Mouse (Mus musculus): Measurements from ENCODE around the gene Cbll1. TPM values are rescaled to one million over a fixed set of nuclear protein-coding genes. Genes with fewer than 3 reads are reported as not detected.

The Cbll1 gene
- polyA plus RNA-seq, 1 experiment = 7.3 TPM

DNA sequence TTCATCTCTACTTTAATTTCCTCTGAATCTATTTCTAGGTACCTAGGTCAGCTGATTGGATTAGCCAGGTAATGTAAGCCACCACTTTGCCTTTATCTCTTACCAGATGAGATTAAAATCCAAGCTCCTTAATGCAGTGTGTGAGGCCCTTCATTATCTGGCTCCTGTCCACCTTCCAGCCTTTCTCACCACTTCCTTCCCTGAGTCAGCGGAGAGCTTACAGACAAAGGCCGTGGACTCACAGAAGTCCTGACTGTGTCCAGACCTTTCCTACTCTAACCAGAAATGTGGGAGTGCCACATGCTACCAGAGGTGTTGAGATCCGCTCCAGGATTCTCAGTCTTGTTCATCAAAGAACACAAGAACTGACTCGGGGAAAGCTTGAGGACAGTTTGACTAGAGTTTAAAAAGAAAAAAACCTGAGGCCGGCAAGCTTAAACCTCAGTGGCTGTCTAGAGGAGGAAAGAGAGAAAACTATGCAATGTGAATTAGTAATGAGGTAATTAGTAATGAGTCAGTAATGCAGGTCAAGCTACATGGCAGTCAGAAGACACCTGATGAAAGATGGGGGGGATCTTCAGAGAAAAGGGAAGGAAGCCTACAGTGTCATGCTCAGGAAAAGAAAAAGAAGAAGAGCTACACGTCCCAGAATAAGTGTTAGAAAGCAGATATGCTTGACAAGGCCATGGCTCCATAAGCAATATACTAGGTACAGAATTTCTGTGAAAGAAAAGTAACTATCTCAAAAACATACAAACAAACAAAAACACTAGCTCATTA is 14.5 kb upstream of the Cbll1 start:
- Histone ChIP-seq H3K27me3 (replicated peaks; ENCODE audit: control insufficient read depth, insufficient read depth, low read length) (no peaks in the 10 kb centered on the region), H3K27ac (ENCODE audit: insufficient read depth, low read depth, low read length) (no peak overlapping the region), H3K4me1 (ENCODE audit: control insufficient read depth, insufficient read depth, low read length) (no peaks in the 10 kb centered on the region), H3K36me3 (ENCODE audit: control insufficient read depth, insufficient read depth, low read length) (no peaks in the 10 kb centered on the region), H3K4me3 (ENCODE audit: insufficient read depth, low read depth, low read length) (no peak overlapping the region)
- WGBS = 55% methylated on average over 6 of the region's 6 CpGs
- no peak for DNase-seq
- no peak for TF ChIP-seq CTCF (conservative IDR thresholded peaks at IDR 0.05; ENCODE audit: insufficient read depth, insufficient read length, low read depth, low read length)
- TF ChIP-seq POLR2A (IDR thresholded peaks at IDR 0.05; ENCODE audit: low read depth, low read length) = no peak

DNA sequence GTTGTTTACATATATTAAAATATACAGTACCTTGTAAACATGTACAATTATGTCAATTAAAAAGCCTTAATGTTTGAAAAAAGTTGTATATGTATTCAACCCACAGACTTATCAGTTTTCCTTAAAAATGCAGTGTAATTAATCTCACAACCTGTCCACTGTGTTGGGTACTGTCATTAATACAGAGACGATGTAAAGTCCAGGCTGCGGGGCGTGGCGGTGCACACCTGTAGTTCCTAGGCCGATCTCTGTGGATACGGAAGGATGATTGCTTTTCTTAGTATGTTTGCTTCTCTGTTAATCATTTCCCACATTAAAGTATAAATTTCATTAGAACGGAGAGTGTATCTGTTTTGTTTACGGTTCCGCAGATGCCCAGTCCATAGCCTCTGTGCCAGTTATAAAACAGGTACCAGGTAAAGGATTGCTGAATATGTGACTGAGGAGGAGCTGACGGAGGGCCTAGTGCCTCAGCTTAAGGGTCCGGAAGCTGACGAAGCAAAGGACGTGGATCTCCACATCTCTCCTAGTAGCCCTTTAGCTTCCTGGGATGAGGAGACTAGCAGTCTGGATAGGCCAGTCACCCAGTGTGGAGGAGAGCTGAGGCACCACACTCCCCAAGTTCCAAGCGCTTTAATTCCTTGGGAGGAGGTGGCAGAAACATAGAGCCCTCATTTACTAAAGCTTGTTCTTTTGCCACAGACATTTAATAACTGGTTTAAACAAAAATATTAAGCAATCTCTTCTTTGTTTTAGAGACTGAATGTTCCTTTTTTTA is 13.4 kb upstream of the Cbll1 start:
- 66% methylated on average over 14 of the region's 14 CpGs for WGBS
- no peaks in the 10 kb centered on the region for H3K36me3 ChIP-seq (ENCODE audit: control insufficient read depth, insufficient read depth, low read length)
- DNase-seq = no peak
- no peak overlapping the region for H3K27ac ChIP-seq (ENCODE audit: insufficient read depth, low read depth, low read length)
- H3K4me3 ChIP-seq (ENCODE audit: insufficient read depth, low read depth, low read length) = no peak overlapping the region
- H3K4me1 ChIP-seq (ENCODE audit: control insufficient read depth, insufficient read depth, low read length) = no peaks in the 10 kb centered on the region
- TF ChIP-seq CTCF (conservative IDR thresholded peaks at IDR 0.05; ENCODE audit: insufficient read depth, insufficient read length, low read depth, low read length) (no peak), POLR2A (IDR thresholded peaks at IDR 0.05; ENCODE audit: low read depth, low read length) (no peak)
- no peaks in the 10 kb centered on the region for H3K27me3 ChIP-seq (replicated peaks; ENCODE audit: control insufficient read depth, insufficient read depth, low read length)

DNA sequence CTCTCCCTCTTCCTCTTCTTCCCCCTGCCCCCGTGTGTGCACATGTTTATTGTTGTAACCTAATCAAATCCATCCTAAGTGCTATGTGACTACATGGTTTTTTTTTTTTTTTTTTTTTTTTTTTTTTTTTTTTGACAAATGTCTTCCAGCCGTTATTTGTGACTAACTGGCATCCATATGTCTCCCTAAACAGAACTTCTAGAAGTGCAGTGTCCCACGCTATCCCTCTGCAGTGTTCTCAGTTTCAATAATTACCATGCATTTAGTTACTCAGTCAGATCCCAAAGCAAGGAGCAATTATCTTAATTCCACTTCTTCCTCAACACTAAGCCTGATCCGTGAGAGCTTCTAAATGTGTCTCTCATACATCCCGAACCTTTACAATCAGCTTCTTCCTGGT is 11.8 kb upstream of the Cbll1 start:
- Histone ChIP-seq H3K27me3 (replicated peaks; ENCODE audit: control insufficient read depth, insufficient read depth, low read length) (no peaks in the 10 kb centered on the region), H3K27ac (ENCODE audit: insufficient read depth, low read depth, low read length) (no peak overlapping the region), H3K4me3 (ENCODE audit: insufficient read depth, low read depth, low read length) (no peak overlapping the region), H3K4me1 (ENCODE audit: control insufficient read depth, insufficient read depth, low read length) (no peaks in the 10 kb centered on the region), H3K36me3 (ENCODE audit: control insufficient read depth, insufficient read depth, low read length) (no peaks in the 10 kb centered on the region)
- TF ChIP-seq CTCF (conservative IDR thresholded peaks at IDR 0.05; ENCODE audit: insufficient read depth, insufficient read length, low read depth, low read length) (no peak), POLR2A (IDR thresholded peaks at IDR 0.05; ENCODE audit: low read depth, low read length) (no peak)
- DNase-seq = no peak
- 47% methylated on average over 5 of the region's 5 CpGs for WGBS

DNA sequence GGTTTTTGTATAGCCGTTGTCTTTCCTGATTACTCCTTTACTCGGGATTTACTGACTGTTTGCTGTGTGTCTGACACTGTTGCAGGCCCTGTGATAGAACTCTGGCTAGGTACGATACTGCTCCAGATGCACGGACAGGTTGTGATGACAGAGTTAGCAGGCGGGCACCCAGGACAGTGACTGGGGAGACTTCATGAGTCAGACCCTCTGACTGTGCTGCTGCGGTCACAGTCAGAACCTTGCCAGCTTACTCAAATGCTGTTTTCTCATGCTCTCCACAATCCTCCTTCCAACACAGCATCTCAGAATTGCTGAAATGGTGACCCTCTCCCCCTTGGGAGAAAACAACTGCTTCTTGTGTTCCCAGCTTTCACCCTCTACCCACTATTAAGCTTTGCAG is 9.1 kb upstream of the Cbll1 start:
- H3K36me3 ChIP-seq (ENCODE audit: control insufficient read depth, insufficient read depth, low read length) = no peaks in the 10 kb centered on the region
- H3K27me3 ChIP-seq (replicated peaks; ENCODE audit: control insufficient read depth, insufficient read depth, low read length) = no peaks in the 10 kb centered on the region
- H3K27ac ChIP-seq (ENCODE audit: insufficient read depth, low read depth, low read length) = no peak overlapping the region
- TF ChIP-seq CTCF (conservative IDR thresholded peaks at IDR 0.05; ENCODE audit: insufficient read depth, insufficient read length, low read depth, low read length) (no peak), POLR2A (IDR thresholded peaks at IDR 0.05; ENCODE audit: low read depth, low read length) (no peak)
- H3K4me3 ChIP-seq (ENCODE audit: insufficient read depth, low read depth, low read length) = no peak overlapping the region
- WGBS = 86% methylated on average over 6 of the region's 6 CpGs
- H3K4me1 ChIP-seq (ENCODE audit: control insufficient read depth, insufficient read depth, low read length) = no peaks in the 10 kb centered on the region
- DNase-seq = no peak

DNA sequence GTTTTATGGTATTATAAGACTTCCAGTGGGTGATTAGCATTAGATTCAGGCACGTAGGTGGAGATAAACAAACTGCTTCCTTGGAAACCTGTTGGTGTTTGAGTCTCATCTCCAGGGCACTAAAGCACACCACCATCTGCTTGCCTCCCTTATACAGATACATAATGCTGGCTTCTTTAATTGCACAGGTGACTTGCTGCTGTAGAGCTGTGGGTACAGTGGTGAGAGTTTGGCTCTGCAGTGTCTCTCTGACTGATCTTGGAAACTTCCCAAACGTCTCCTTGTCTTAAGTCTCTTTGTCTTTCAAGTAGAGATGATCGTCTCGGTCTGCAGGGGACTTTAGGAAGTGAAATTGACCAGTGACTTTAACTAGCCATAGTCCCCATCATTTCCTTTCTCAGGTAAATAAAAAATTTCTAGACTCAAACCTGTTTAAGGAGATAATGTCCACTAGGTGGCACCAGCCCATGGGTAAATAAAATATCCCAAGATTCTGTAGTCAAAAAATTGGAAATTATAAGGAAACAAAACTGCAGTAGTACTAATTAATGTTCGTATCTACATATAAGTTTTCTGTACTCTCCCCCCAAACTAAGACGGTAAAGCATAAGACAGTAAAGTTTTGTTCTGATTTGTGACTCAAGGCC is 8.4 kb upstream of the Cbll1 start:
- Histone ChIP-seq H3K27ac (ENCODE audit: insufficient read depth, low read depth, low read length) (no peak overlapping the region), H3K36me3 (ENCODE audit: control insufficient read depth, insufficient read depth, low read length) (no peaks in the 10 kb centered on the region), H3K4me1 (ENCODE audit: control insufficient read depth, insufficient read depth, low read length) (no peaks in the 10 kb centered on the region), H3K4me3 (ENCODE audit: insufficient read depth, low read depth, low read length) (no peak overlapping the region), H3K27me3 (replicated peaks; ENCODE audit: control insufficient read depth, insufficient read depth, low read length) (no peaks in the 10 kb centered on the region)
- peak; percentile 38 for DNase-seq
- TF ChIP-seq POLR2A (IDR thresholded peaks at IDR 0.05; ENCODE audit: low read depth, low read length) = no peak
- TF ChIP-seq CTCF (conservative IDR thresholded peaks at IDR 0.05; ENCODE audit: insufficient read depth, insufficient read length, low read depth, low read length) = 0 out of 2 replicates have a peak, but pooled peaks have one; percentile 13
- WGBS = 33% methylated on average over 6 of the region's 6 CpGs

DNA sequence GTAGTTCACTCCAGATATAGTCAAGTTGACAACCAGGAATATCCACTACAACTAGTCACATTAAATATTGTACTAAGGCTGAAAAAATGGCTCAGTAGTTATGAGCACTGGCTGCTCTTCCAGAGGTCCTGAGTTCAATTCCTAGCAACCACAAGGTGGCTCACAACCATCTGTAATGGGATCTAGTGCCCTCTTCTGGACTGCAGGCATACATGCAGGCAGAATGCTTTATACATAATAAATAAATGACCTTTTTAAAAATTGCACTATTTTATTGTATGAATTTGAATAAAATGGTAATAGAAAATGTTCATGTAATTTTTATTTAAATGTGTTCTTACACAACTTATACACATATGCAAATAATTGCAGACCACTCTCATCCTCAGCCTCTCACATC is 3.8 kb upstream of the Cbll1 start:
- Histone ChIP-seq H3K36me3 (ENCODE audit: control insufficient read depth, insufficient read depth, low read length) (no peaks in the 10 kb centered on the region), H3K27me3 (replicated peaks; ENCODE audit: control insufficient read depth, insufficient read depth, low read length) (no peaks in the 10 kb centered on the region), H3K4me1 (ENCODE audit: control insufficient read depth, insufficient read depth, low read length) (peaks cover 6% of the 10 kb centered on the region; the same call in 1 of the 2 replicates), H3K4me3 (ENCODE audit: insufficient read depth, low read depth, low read length) (no peak overlapping the region), H3K27ac (ENCODE audit: insufficient read depth, low read depth, low read length) (no peak overlapping the region)
- no peak for TF ChIP-seq POLR2A (IDR thresholded peaks at IDR 0.05; ENCODE audit: low read depth, low read length)
- TF ChIP-seq CTCF (conservative IDR thresholded peaks at IDR 0.05; ENCODE audit: insufficient read depth, insufficient read length, low read depth, low read length) = peak; percentile 30; the same call in 1 of the 2 replicates
- DNase-seq = no peak

DNA sequence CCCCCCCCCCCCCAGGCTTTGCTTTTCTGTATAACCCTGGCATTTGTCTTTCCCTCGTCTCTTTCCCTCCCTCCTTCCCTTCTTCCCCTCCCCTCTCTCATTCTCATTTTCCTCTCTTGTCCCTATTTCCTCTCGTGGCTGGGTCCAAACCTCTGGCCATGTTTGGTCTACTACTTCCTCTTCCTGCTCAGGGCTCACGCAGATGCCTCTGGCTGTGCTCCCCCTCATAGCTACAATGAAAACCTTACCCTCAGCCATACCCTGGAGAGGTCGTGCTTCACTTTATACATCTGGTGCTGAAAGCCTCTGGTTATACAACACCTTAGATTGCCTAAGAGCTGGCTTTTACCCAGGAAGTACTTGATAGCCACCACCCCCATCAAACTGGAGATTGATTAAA is 1.9 kb upstream of the Cbll1 start:
- Histone ChIP-seq H3K27ac (ENCODE audit: insufficient read depth, low read depth, low read length) (no peak overlapping the region), H3K27me3 (replicated peaks; ENCODE audit: control insufficient read depth, insufficient read depth, low read length) (no peaks in the 10 kb centered on the region), H3K4me3 (ENCODE audit: insufficient read depth, low read depth, low read length) (no peak overlapping the region), H3K4me1 (ENCODE audit: control insufficient read depth, insufficient read depth, low read length) (peaks cover 6% of the 10 kb centered on the region; the same call in 1 of the 2 replicates), H3K36me3 (ENCODE audit: control insufficient read depth, insufficient read depth, low read length) (no peaks in the 10 kb centered on the region)
- WGBS = 59% methylated on average over 4 of the region's 4 CpGs
- no peak for DNase-seq
- TF ChIP-seq CTCF (conservative IDR thresholded peaks at IDR 0.05; ENCODE audit: insufficient read depth, insufficient read length, low read depth, low read length) (no peak), POLR2A (IDR thresholded peaks at IDR 0.05; ENCODE audit: low read depth, low read length) (no peak)
